Mouse (Mus musculus): ENCODE measurements around the gene Olfr1162.
"Not testable (repeated sequence)": the region's sequence is repeated elsewhere in the genome, so short reads cannot be mapped to it uniquely, and the experiment has no call there.

The Olfr1162 gene

GRCm38 (mm10) chr2:88051029-88051428 lies at the start of gene Olfr1162:
TSS of gene Olfr1162 (minus strand) at chr2:88051129.
- no peak for DNase-seq

GRCm38 (mm10) chr2:88093866-88094265 lies 42.9 kb upstream of the Olfr1162 start, which contains the start of gene Olfr1164:
TSS of gene Olfr1164 (minus strand) at chr2:88093966.
- no peak for DNase-seq

DNA sequence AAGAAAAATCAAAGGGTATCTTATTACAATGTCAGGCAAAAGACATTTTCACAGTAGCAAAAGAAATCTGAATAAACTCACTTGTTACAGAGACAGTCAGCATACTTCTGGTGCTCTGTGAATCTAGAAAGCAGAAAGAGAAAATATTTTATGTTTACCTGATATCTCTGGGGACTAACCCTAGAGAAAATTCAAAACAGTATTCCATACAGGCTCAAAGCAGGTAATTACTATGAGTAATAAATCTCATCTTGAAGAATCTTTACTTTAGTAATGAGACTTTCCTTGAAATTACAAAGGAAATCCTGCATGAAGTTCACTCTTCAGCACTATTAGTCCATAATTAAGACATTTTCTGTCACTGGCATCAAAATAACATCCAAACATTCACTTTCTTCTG lies 20.8 kb upstream of the Olfr1162 start, which contains the start of gene Olfr1163:
Gene Olfr1163 (minus strand): TSS at position 101 of the 400 bp plus-strand sequence.
- no peak for DNase-seq

DNA sequence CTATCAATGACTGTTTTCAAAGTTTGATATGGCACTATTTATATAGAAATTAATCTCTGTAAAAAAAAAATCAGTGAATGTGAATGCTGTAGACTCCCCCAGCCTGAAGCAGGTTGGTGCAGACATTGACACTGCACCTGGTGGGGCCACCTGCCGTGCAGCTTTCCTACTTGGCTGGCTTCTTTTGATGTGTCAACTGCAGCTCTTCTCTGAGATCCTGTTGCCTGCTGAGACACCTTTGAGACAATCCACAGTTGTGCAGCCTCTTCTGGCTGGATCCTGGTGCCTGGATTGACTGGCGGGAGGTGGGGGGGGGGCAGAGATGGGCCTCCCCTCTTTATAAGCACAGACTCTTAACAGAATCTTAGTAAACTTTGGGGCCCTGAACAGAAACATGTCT lies 12.7 kb upstream of the Olfr1162 start:
- no peak for DNase-seq

DNA sequence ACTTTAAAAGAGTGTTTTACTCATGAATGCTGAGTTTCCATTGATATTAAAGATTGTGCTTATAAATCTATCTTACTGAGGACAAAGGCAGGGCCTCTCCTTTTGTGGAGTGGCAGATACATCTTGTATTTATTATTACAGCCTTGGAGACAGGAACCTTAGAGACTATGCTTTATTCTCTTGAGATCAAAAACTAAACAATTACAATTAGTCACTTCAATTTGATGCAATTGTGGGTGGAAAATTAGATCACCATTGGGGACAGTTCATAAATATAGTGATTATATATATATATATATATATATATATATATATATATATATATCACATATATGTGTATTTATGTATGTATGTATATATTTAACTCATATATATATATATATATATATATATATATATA lies 13.3 kb downstream of the Olfr1162 start, which contains the start of gene Olfr73:
Gene Olfr73 (minus strand): TSS at position 101 of the 400 bp plus-strand sequence.
- no peak for DNase-seq

DNA sequence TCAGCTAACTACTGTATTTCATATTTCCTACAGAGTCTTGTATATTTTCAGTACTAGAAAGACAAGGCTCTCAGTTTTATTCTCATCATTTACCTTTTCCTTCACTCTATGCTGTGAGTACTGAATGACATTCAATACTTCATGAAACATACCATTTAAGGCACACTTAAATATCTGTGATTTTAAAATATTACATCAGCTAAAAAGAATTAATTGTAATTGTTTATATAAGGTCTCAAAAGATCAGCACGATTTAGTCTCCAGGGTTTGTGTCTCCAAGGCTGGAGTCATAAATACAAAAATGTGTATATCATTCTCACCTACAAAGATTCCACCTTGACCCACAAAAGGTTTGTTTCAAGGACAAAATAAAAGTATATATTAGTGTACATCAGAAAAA lies 28.5 kb downstream of the Olfr1162 start, which contains the start of gene Olfr1161:
Gene Olfr1161 (plus strand): TSS at position 301 of the 400 bp plus-strand sequence.
- DNase-seq, result not testable (repeated sequence)

- DNase-seq, result no peak
Measured at GRCm38 (mm10) chr2:88007515-88008318, 43.2 kb downstream of the Olfr1162 start, which contains the start of gene Olfr1160. TSS of gene Olfr1160 (minus strand) at chr2:88008268.
